Mouse (Mus musculus) CH12.LX (cell line): ENCODE measurements around the gene Prkg1. TPM values are rescaled to one million over a fixed set of nuclear protein-coding genes. Genes with fewer than 3 reads are reported as not detected.

Experiments
- DNase-seq: peaks from one replicate; pipeline ENCODE4 v3.0.0-alpha.2; 2013; ENCODE audit errors: extremely low read depth
- H3K27ac ChIP-seq: 2 replicates; pipeline ENCODE4 v1.5.1; 2012; ENCODE audit warnings: low read depth, mild to moderate bottlenecking, control low read depth, moderate library complexity; ENCODE audit not compliant: insufficient read depth
- H3K27me3 ChIP-seq: replicated peaks from 2 replicates; pipeline ENCODE3; 2012; ENCODE audit warnings: inconsistent platforms
- H3K36me3 ChIP-seq, 2 experiments: replicated peaks in 1 of 2; 2 replicates each; pipeline versions ENCODE3 to v1.6.1; 2012; ENCODE audit warnings: inconsistent platforms in 1 of 2, low read length in 1 of 2, mild to moderate bottlenecking in 1 of 2, mixed read lengths in 1 of 2, moderate library complexity in 1 of 2; ENCODE audit not compliant: control insufficient read depth in 1 of 2, insufficient read depth in 1 of 2
- H3K4me1 ChIP-seq, 2 experiments: 2 replicates each; pipeline ENCODE4 v1.6.1; 2012; ENCODE audit warnings: inconsistent platforms in 1 of 2, moderate library complexity in 1 of 2; ENCODE audit not compliant: insufficient read depth in 2 of 2, control insufficient read depth in 1 of 2
- H3K4me2 ChIP-seq: 2 replicates; pipeline ENCODE4 v1.6.1; 2012; ENCODE audit warnings: low read depth, mild to moderate bottlenecking, control low read depth; ENCODE audit not compliant: poor library complexity, insufficient read depth, severe bottlenecking
- H3K4me3 ChIP-seq, 3 experiments: fragments of 150-350 bp in 1 of 3; sonication (generic) in 1 of 3; replicated peaks in 1 of 3; 2 replicates each; pipeline versions ENCODE3 to v1.5.1; 2011 to 2012; ENCODE audit warnings: low read depth in 2 of 3, low read length in 2 of 3, mild to moderate bottlenecking in 2 of 3, moderate library complexity in 2 of 3, control low read depth in 1 of 3, improper control_type of control experiment in 1 of 3, inconsistent platforms in 1 of 3, mixed read lengths in 1 of 3; ENCODE audit not compliant: poor library complexity in 1 of 3
- H3K79me2 ChIP-seq: replicated peaks from 2 replicates; pipeline ENCODE4 v1.6.1; 2012; ENCODE audit warnings: mild to moderate bottlenecking, moderate library complexity; ENCODE audit not compliant: control insufficient read depth, poor library complexity, insufficient read depth, severe bottlenecking; ENCODE audit errors: extremely low read depth
- H3K9ac ChIP-seq: 2 replicates; pipeline ENCODE4 v1.6.1; 2012; ENCODE audit warnings: low read depth, mild to moderate bottlenecking, control low read depth, moderate library complexity; ENCODE audit not compliant: insufficient read depth
- H3K9me3 ChIP-seq: replicated peaks from 2 replicates; pipeline ENCODE3; 2012; ENCODE audit warnings: low read length, inconsistent platforms, mixed read lengths
- BHLHE40 ChIP-seq: IDR thresholded peaks from 2 replicates; pipeline ENCODE4 v1.6.1; 2011; ENCODE audit warnings: mild to moderate bottlenecking, low read depth, low read length, improper control_type of control experiment
- CTCF ChIP-seq, 2 experiments: IDR thresholded peaks in 1 of 2; conservative IDR thresholded peaks in 1 of 2; 2 replicates each; pipeline ENCODE4 v1.5.1; 2011 to 2012; ENCODE audit warnings: low read depth in 2 of 2, low read length in 2 of 2, improper control_type of control experiment in 1 of 2, inconsistent platforms in 1 of 2, mild to moderate bottlenecking in 1 of 2, moderate library complexity in 1 of 2
- E2F4 ChIP-seq: IDR thresholded peaks from 2 replicates; pipeline ENCODE4 v1.6.1; 2011; ENCODE audit warnings: low read depth, low read length, improper control_type of control experiment; ENCODE audit not compliant: insufficient replicate concordance
- ELF1 ChIP-seq: IDR thresholded peaks from 2 replicates; pipeline ENCODE4 v1.6.1; 2014; ENCODE audit warnings: low read depth, mild to moderate bottlenecking, inconsistent platforms, low read length, improper control_type of control experiment
- ETS1 ChIP-seq: conservative IDR thresholded peaks from 2 replicates; pipeline ENCODE4 v1.6.1; 2012; ENCODE audit warnings: low read depth, mild to moderate bottlenecking, inconsistent platforms, low read length, improper control_type of control experiment, moderate library complexity
- GABPA ChIP-seq: IDR thresholded peaks from 2 replicates; pipeline ENCODE4 v1.6.1; 2012; ENCODE audit warnings: low read depth, low read length, improper control_type of control experiment, inconsistent platforms; ENCODE audit not compliant: insufficient replicate concordance
- IRF4 ChIP-seq: IDR thresholded peaks from 2 replicates; pipeline ENCODE4 v1.6.1; 2014; ENCODE audit warnings: low read depth, mild to moderate bottlenecking, inconsistent platforms, low read length, improper control_type of control experiment
- JUND ChIP-seq: conservative IDR thresholded peaks from 2 replicates; pipeline ENCODE4 v1.6.1; 2011; ENCODE audit warnings: low read depth, low read length, improper control_type of control experiment
- MXI1 ChIP-seq: IDR thresholded peaks from 2 replicates; pipeline ENCODE4 v1.6.1; 2011; ENCODE audit warnings: mild to moderate bottlenecking, low read depth, low read length, improper control_type of control experiment
- NELFE ChIP-seq: IDR thresholded peaks from 2 replicates; pipeline ENCODE4 v1.6.1; 2011; ENCODE audit warnings: low read depth, low read length, improper control_type of control experiment
- POLR2A ChIP-seq: IDR thresholded peaks from 2 replicates; pipeline ENCODE4 v1.6.1; 2011; ENCODE audit warnings: low read depth, mild to moderate bottlenecking, improper control_type of control experiment, low read length
- POLR2AphosphoS2 ChIP-seq: IDR thresholded peaks from 2 replicates; pipeline ENCODE4 v1.6.1; 2011; ENCODE audit warnings: low read depth, low read length, improper control_type of control experiment
- RAD21 ChIP-seq: IDR thresholded peaks from 2 replicates; pipeline ENCODE4 v1.6.1; 2011; ENCODE audit warnings: low read depth, mild to moderate bottlenecking, low read length, improper control_type of control experiment, moderate library complexity
- RCOR1 ChIP-seq: conservative IDR thresholded peaks from 2 replicates; pipeline ENCODE4 v1.6.1; 2012; ENCODE audit warnings: low read depth, mild to moderate bottlenecking, inconsistent platforms, low read length, improper control_type of control experiment
- SIN3A ChIP-seq: IDR thresholded peaks from 2 replicates; pipeline ENCODE4 v1.6.1; 2012; ENCODE audit warnings: low read length, improper control_type of control experiment, inconsistent platforms
- SMC3 ChIP-seq: IDR thresholded peaks from 2 replicates; pipeline ENCODE4 v1.6.1; 2011; ENCODE audit warnings: low read depth, low read length, improper control_type of control experiment
- TBP ChIP-seq: conservative IDR thresholded peaks from 2 replicates; pipeline ENCODE4 v1.6.1; 2011; ENCODE audit warnings: low read depth, low read length, improper control_type of control experiment
- USF2 ChIP-seq: conservative IDR thresholded peaks from 2 replicates; pipeline ENCODE4 v1.6.1; 2011; ENCODE audit warnings: low read depth, low read length, improper control_type of control experiment
- ZKSCAN1 ChIP-seq: IDR thresholded peaks from 2 replicates; pipeline ENCODE4 v1.6.1; 2012; ENCODE audit warnings: low read depth, inconsistent platforms, low read length, improper control_type of control experiment, borderline replicate concordance
- ZMIZ1 ChIP-seq: IDR thresholded peaks from 2 replicates; pipeline ENCODE4 v1.6.1; 2012; ENCODE audit warnings: low read depth, mild to moderate bottlenecking, inconsistent platforms, low read length, improper control_type of control experiment
- dilution Hi-C: fragments of 300-500 bp; cut with MboI; formaldehyde crosslinking; loops from 2 replicates; pipeline ENCODE4 v1.14.3; 2020; ENCODE audit warnings: low sequenced_read_pairs; ENCODE audit not compliant: extremely low pct_unique_long_range_greater_than_20kb, extremely low pct_ligation_motif_present
- in situ Hi-C: fragments of 300-500 bp; cut with MboI; formaldehyde crosslinking; loops from 3 replicates; pipeline ENCODE4 v1.14.3; 2019; ENCODE audit warnings: low sequenced_read_pairs, low pct_ligation_motif_present, low pct_unique_long_range_greater_than_20kb, mixed read lengths
- polyA plus RNA-seq: library from polyadenylated mRNA; unstranded; fragments of >175 nt; gene quantifications from 2 replicates; pipeline ENCODE4 v1.2.1, GENCODE M21; 2012; ENCODE audit warnings: low read depth; ENCODE audit not compliant: insufficient read length
- total RNA-seq, 2 experiments: library from RNA; depleted of rRNA; stranded (reverse); fragments of 300-350 nt in 1 of 2; fragments of >200 nt in 1 of 2; gene quantifications; 2 replicates each; pipeline ENCODE4 v1.2.3; 2012 to 2014

Gene Prkg1
- total and polyA plus RNA-seq, 3 experiments, result not detected

DNA sequence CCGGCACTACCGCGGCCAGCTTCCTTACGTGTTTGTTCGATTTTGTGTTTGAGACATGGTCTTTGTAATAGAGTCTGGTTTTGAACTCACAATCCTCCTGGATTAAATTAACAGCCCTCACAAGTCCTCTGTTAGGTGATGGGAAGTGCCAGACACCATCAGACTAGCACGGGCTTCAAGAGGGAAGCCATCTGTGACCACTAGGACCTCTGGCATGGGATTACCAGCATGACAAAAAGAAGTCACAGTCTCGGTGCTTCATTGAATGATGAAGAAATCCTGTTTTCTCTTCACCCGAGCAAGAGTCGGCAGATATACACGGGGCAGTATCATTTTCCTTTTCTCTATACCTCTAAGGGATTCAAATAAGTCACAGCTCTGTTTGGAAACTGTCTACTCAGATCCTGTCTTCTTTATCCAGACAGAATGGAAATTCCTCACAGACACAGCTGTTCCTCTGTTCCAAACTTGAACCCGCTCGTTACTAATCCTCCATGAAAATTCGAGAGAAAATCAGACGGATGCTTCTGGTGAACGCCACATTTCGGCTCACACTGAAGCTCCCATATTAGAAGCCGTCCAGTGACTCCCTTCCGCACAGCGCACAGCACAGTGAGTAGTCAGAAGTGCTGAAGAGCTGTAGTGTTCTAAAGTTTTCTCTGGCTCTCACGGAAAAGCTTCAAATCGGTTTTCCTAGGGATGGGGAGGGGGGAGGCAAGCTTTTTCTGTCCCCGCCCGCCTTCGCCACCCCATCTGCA, 690.7 kb downstream of the Prkg1 start:
- no peaks in the 10 kb centered on the region for H3K9me3 ChIP-seq
- H3K36me3 ChIP-seq, result no peaks in the 10 kb centered on the region
- no peaks in the 10 kb centered on the region for H3K4me1 ChIP-seq
- dilution Hi-C loops (no loop called here), in situ Hi-C loops (no loop called here)
- DNase-seq, result no peak
- H3K79me2 ChIP-seq, result no peaks in the 10 kb centered on the region
- no peak overlapping the region for H3K4me2 ChIP-seq
- H3K27ac ChIP-seq, result no peak overlapping the region
- H3K9ac ChIP-seq, result no peak overlapping the region
- no peaks in the 10 kb centered on the region for H3K27me3 ChIP-seq
- TF ChIP-seq POLR2A (no peak), GABPA (no peak), CTCF (conservative IDR thresholded peaks at IDR 0.05 in 1 of 2, IDR thresholded peaks at IDR 0.05 in 1 of 2; ENCODE audit: low read depth in 2 of 2, low read length in 2 of 2) (no peak), RAD21 (no peak), USF2 (no peak), JUND (no peak), NELFE (no peak)
- H3K4me3 ChIP-seq, result no peak overlapping the region

DNA sequence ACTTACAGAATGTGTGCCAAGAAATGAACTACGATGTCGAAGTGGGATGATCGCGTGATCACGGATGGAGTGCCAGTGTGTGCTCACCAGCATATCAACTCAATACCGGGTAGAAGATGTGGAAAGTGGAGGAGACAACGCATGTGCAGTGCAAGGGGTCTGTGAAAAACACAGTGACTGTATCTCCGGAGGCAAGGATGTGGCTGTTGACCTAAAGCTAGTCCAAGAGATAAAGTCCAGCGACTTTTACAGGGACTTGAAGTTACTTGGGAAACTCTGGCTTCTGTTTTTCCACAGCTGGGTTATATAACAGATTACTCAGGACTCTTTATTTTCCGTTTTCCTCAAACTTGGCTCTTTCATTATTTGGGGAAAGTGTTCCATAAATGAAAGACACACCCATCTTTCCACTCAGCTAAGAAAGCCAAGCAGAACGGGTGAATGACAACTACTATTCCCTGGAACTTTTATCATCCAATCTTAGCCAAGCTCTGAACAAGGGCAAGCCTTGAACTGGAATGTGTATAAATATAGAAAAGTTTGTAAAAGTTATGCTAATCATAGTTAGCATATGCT, 699.5 kb downstream of the Prkg1 start:
- no peak overlapping the region for H3K4me2 ChIP-seq
- no peaks in the 10 kb centered on the region for H3K4me1 ChIP-seq
- in situ Hi-C loops, result no loop called here
- H3K36me3 ChIP-seq, result no peaks in the 10 kb centered on the region
- no peak for DNase-seq
- H3K9me3 ChIP-seq, result no peaks in the 10 kb centered on the region
- dilution Hi-C loops, result no loop called here
- no peak overlapping the region for H3K27ac ChIP-seq
- H3K79me2 ChIP-seq, result no peaks in the 10 kb centered on the region
- H3K27me3 ChIP-seq, result no peaks in the 10 kb centered on the region
- TF ChIP-seq ZMIZ1 (no peak), GABPA (no peak), ELF1 (no peak), MXI1 (no peak), POLR2AphosphoS2 (no peak), JUND (no peak), TBP (no peak), E2F4 (no peak), CTCF (conservative IDR thresholded peaks at IDR 0.05 in 1 of 2, IDR thresholded peaks at IDR 0.05 in 1 of 2; ENCODE audit: low read depth in 2 of 2, low read length in 2 of 2) (no peak), ETS1 (no peak), SMC3 (no peak), BHLHE40 (no peak), IRF4 (no peak), SIN3A (no peak), RCOR1 (no peak), POLR2A (no peak), ZKSCAN1 (no peak)
- no peak overlapping the region for H3K9ac ChIP-seq
- no peak overlapping the region for H3K4me3 ChIP-seq
